Mouse (Mus musculus): ENCODE results near the gene Upk3a. TPM values are rescaled to one million over a fixed set of nuclear protein-coding genes. Genes with fewer than 3 reads are reported as not detected.

The Upk3a gene
- polyA plus RNA-seq, 2 experiments from 2014 or later = not detected

DNA sequence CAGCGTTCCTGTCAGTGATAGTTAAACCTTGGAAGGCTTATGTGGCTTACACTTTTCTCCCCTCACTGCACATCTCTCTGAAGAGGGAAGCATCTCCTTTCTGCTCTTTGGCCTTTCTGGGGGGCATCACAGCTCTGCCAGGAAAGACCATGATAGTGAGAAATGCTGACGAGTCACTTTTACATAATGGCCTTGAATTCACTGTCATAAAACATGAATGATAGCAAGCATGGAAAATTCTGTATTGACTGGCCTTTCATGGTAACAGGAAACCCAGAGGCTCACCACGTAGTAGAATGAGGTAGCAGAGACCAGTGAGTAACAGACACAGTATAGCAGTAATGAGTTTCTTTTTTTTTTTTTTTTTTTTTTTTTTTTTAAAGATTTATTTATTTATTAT, 37.2 kb downstream of the Upk3a start:
- no peak for ATAC-seq

DNA sequence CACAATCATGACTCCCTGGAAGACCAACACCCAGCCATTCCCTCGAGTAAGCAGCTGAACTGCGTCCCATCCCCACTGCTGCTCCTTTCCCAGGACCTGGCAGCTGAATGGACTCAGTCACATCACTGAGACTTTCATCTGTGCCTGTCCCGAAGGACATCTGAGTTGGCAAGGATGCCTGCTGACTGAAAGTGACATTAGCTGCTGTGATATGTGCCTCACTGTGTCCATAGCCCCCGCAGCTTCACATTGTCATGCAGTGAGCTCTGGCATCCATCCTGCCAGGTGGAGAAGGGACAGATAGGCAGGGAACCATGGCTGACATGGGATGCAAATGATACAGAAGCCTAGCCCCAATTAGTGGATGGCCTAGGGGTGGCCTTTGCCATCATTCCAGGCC, 38.2 kb downstream of the Upk3a start:
- no peak for ATAC-seq

DNA sequence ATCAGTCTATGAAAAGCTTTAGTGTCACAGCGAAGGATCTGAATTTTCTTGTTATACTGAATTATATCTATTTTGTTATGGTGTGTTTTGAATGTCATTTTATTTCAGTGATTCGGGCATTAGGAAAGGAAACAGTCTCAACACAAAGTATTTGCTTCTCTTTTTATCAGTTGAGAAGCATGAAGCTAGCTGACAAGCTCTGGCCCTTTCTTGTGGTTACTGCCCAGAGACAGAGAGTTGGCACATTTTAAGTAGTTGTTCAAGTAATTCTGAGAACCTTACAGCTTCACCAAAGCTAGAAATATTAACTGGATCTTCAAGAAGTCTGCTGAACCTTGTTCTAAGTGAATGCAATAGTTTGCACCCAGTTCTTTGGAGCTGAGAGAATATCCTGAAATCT, 46.5 kb downstream of the Upk3a start:
- ATAC-seq = no peak

DNA sequence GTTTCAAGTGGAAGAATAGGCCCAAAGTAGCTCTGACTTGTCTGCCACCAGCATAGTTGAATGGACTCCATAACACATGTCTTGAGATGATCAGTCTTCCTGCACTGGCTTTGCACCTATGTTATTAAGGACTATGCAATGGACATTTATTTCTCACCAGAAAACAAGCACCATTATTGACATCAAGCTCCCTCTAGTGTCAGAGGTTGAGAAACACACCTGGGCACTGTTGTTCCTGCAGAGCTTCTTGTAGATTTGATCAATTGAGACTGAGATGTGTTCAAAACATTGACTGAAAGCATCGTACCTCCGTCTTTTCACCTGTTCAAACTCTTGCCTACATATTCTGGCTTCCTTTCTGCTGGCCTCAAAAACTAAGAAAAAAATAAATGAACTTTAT, 53.6 kb downstream of the Upk3a start:
- ATAC-seq = no peak

Other genes with a start within 250 kb of the Upk3a start
- 1 to 10 TPM; 1.1 to 1.4 TPM for gene Phf21b, start 161.1 kb upstream of the Upk3a start, polyA plus RNA-seq (2017; shearing (Covaris generic))
- gene Gm29666, start 97.1 kb upstream of the Upk3a start, polyA plus RNA-seq (2017; shearing (Covaris generic)) = under 1 TPM; 0.55 to 0.89 TPM
- 10 to 100 TPM; 22.9 to 24.2 TPM for gene Nup50, start 93.7 kb upstream of the Upk3a start, polyA plus RNA-seq (2017; shearing (Covaris generic))
- gene 5031439G07Rik, start 28.6 kb upstream of the Upk3a start, polyA plus RNA-seq (2017; shearing (Covaris generic)) = 1 to 10 TPM; 1.2 TPM
- gene Fam118a, start 11.8 kb downstream of the Upk3a start, polyA plus RNA-seq (2017; shearing (Covaris generic)) = 10 to 100 TPM; 33.0 to 39.2 TPM
- not detected for gene Smc1b, start 114.8 kb downstream of the Upk3a start, polyA plus RNA-seq (2017; shearing (Covaris generic))
- not detected for gene Ribc2, start 114.9 kb downstream of the Upk3a start, polyA plus RNA-seq (2017; shearing (Covaris generic))
- gene Fbln1, start 188.8 kb downstream of the Upk3a start, polyA plus RNA-seq (2017; shearing (Covaris generic)) = under 1 TPM; 0.13 to 0.29 TPM